Mouse (Mus musculus): Measurements from ENCODE around the gene Nrp2.

Nrp2 gene

GRCm38 (mm10) chr1:62704889-62705516, 1.9 kb downstream of the Nrp2 start:
- DNase-seq, result no peak

- DNase-seq, result no peak
These were observed 2.5 kb downstream of the Nrp2 start for GRCm38 (mm10) chr1:62705517-62705981.

GRCm38 (mm10) chr1:62706085-62707021, 3.3 kb downstream of the Nrp2 start:
- DNase-seq, result peak; percentile 47

GRCm38 (mm10) chr1:62707101-62707912, 4.2 kb downstream of the Nrp2 start:
- DNase-seq, result no peak

- DNase-seq, result no peak
These were observed 5.1 kb downstream of the Nrp2 start for GRCm38 (mm10) chr1:62707913-62708860.

GRCm38 (mm10) chr1:62709770-62710335, 6.8 kb downstream of the Nrp2 start:
- no peak for DNase-seq

- DNase-seq, result no peak
These were observed 10.1 kb downstream of the Nrp2 start for GRCm38 (mm10) chr1:62713021-62713676.

GRCm38 (mm10) chr1:62715004-62715403, 11.9 kb downstream of the Nrp2 start:
- no peak for DNase-seq

GRCm38 (mm10) chr1:62715692-62716091, 12.6 kb downstream of the Nrp2 start:
- DNase-seq, result no peak

- DNase-seq, result no peak
These were observed 13.9 kb downstream of the Nrp2 start for GRCm38 (mm10) chr1:62716836-62717478.

- DNase-seq, result no peak
These were observed 14.6 kb downstream of the Nrp2 start for GRCm38 (mm10) chr1:62717552-62718236.

- no peak for DNase-seq
These were observed 15.1 kb downstream of the Nrp2 start for GRCm38 (mm10) chr1:62718237-62718571.

GRCm38 (mm10) chr1:62718750-62719149, 15.7 kb downstream of the Nrp2 start:
- DNase-seq, result no peak

- DNase-seq, result no peak
These were observed 16.7 kb downstream of the Nrp2 start for GRCm38 (mm10) chr1:62719770-62720169.

- DNase-seq, result no peak
These were observed 17.1 kb downstream of the Nrp2 start for GRCm38 (mm10) chr1:62720176-62720575.

- no peak for DNase-seq
These were observed 17.9 kb downstream of the Nrp2 start for GRCm38 (mm10) chr1:62720727-62721705.

GRCm38 (mm10) chr1:62721706-62722187, 18.7 kb downstream of the Nrp2 start:
- DNase-seq, result no peak

- no peak for DNase-seq
These were observed 19.4 kb downstream of the Nrp2 start for GRCm38 (mm10) chr1:62722526-62722925.

- no peak for DNase-seq
These were observed 20.8 kb downstream of the Nrp2 start for GRCm38 (mm10) chr1:62723891-62724290.
